Mouse (Mus musculus): Measurements from ENCODE around the gene Gpi1.

GRCm38 (mm10) chr7:34196132-34197128 lies 33.7 kb downstream of the Gpi1 start, which contains the start of gene Pdcd2l:
- TF ChIP-seq CTCF (IDR thresholded peaks at IDR 0.05; ENCODE audit: low read depth, low read length) (no peak), EP300 (IDR thresholded peaks at IDR 0.05; ENCODE audit: insufficient read depth, low read depth, low read length) (no peak)

Data from ES-Bruce4 (cell line).